Mouse (Mus musculus) WW6 (cell line): Measurements from ENCODE around the gene Rbm28.
A peak's percentile ranks its signal among the peaks of the same experiment; 100 is the strongest.
"Not testable (repeated sequence)": the region's sequence is repeated elsewhere in the genome, so short reads cannot be mapped to it uniquely, and the experiment has no call there.

Experiments used
- DNase-seq: peaks from one replicate; pipeline ENCODE4 v3.0.0-alpha.2; 2013; ENCODE audit warnings: low read depth, low spot score

Rbm28 gene

DNA sequence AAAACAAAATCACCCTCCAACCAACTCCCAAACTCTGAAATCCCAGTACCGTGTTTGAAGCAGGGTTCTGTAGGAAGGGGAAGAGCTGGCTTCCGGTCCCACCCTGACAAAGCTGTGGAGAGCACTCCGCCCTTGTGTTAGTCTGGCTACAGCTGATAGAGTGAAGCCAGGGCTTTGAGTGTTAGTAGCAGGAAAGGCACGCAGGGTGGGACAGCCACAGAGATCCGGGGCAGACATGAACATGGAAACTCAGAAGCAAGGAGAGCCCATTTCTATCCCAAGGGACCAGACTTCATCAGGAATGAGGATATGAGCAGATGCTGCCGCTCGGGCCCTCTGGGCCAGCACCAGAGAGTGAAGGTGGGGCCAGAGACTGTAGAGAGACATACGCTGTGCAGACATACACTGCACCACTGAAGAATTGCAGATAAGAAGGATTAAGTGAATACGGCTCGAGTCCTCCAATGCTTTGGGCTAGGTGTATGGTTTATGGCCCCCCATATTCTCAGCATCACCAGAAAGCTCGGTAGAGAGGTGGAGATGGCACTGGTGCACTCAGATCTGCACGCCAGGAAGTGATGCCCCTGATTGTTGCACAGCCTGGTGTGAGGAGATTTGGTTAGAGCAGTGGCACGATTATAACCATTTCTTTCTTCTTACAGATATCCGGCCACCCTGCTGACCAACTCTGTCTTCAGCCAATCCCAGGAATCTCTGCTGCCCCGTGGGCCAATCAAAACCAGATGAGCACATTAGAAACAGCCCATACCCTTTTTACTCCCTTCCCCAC lies 29.4 kb upstream of the Rbm28 start:
- DNase-seq, result no peak

DNA sequence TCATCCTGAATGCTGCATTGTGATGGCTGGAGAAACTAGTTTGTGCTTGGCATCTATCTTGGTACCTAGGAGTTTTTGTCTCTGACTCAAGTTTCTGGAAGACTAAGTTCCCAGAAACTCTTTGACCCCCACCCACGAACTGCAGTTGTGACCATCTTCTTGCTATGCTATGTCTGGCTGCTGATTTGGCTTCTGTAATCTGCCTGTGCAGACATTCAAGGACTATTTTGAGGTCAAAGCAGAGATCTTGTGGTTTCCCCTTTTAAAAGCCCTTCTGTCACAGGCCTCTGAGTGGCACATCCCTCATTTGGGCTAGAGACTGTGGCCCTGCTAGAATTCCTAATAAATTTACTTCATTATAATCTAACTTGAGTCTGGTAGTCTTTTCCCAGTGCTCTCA lies 23.1 kb upstream of the Rbm28 start:
- no peak for DNase-seq

DNA sequence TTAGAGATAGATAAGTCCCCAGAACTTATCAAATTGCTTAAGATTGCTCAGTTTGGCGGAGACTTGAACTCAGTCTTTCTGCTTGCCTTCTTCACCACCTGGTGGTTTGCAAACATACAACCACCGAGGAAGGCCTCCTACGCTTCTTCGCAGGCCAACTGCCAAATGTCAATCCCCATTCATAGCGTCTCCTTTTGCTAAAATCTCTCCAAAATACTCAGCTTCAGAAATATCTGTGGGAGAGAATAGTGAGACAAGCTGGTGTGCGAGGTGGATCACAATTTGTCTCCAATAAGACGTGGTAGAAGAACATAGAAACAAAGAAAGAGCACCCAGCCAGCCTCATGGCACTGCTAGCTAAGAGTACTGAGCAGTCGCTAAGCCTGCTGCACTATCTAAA lies 15.0 kb upstream of the Rbm28 start:
- DNase-seq, result no peak

DNA sequence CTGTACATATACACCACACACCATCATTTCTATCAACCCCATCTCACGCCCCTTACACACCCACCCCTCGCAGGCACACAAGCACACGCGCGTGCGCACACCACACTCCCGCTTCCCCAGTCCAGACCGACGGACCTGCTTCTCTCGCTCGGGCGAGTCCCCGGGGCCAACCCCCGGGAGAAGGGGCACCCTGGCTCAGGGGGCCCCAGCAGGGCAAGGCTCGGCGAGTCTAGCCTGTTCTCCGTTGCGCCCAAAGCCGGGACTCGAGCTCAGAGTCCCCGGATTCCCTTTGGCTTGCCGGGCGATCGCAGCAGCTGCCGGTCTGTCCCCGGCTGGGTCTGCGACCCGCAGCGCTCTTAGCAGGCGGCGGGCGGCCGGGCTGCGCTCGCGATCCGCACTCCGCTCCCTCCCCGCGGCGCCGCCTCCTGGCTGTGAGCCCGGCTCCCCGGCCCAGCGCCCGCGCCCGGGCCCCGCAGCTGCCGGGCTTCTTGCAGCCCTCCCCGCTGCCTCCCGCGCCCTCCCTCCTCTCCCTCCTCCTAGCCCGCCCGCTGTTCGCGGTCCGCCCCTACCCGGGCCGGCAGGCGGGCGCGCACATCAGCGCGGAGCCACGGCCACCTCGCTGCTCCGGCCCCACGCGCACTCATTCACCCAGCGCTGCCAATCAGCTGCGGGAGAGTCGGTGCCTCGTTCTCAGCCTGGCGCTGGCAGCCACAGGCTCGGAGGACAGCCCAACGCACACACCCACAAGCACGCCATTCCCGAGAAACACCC lies 14.3 kb upstream of the Rbm28 start, which contains the start of gene Prrt4:
Gene Prrt4 (minus strand): TSS at position 697 of the 771 bp plus-strand sequence.
- DNase-seq, result no peak

DNA sequence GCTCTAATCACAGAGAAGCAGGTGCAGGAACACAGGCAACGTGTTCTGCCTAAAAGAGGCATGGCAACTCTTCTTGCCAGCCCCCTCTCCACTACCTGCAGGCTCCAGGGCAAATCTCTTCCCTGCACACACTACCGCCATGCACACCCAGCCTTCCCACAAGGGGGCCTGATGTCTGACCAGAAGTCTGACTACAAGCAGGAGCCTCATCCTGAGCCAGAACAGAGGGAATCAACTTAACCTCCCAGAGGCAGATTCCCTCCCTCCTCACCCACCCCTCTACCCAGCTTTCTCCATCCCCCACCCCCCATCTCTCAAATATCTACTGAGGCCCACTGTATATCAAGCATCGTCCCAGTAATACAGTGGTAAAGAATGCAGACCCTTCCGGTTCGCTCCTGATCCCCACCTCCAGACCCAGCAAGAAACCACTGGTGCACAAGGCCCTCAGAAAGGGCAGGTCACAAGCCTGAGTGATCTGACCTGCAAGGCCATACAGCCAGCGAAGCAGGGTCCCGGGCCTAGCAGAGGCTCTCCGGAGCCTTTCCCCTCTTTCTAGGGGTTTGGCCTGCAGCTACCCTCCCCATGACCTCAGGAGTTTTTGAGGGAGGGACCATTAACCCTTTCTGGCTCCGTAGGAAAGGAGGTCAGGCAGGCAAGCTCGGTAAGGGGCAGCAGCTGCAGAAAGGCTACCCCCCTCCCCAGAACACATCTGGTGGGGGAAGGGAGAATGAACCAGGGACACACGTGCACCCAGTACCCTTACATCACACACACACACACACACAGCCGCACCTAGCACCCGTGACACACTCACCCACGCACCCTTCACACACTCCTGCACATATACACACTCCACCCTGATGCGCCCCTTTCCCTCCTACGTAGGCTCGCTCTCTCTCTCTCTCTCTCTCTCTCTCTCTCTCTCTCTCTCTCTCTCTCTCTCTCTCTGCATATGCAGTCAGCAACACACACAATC lies 13.4 kb upstream of the Rbm28 start:
- no peak for DNase-seq

DNA sequence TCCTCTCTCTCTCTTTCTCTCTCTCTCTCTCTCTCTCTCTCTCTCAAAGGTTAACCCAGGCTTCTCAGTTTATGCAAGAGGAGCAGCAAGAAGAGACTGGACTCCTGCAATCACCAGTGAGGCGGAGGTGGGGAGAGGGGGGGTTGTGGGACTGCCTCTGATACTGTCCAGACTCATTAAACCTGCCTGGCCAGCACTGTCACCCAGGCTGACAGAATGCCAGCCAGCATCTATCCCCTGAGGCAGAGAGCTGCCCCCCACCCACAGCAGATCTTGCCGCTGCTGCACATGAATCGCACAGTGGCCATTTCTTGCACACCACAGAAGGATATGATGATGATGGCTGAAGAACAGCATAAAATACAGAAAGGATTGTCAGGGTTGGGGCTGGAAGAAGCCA lies 10.3 kb upstream of the Rbm28 start:
- no peak for DNase-seq

DNA sequence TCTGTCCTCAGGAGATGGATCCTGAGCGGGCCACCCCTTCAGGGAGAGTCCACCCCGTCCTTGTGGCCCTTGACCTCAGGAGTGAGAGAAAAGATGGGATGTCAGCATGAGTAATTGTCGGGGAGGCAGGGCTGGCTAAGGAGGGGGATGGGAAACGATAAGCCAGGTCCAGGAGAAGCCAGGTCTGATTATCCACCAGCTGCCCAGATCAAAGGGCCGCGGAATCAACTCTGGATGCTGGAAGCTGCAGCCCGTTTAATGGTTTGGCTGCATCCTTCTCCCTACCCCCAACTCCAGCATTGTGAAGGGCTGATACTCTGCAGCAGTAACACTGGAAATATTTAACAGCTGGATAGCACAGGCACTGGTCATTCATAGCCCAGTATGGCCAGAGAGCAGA lies 9.6 kb upstream of the Rbm28 start:
- no peak for DNase-seq

DNA sequence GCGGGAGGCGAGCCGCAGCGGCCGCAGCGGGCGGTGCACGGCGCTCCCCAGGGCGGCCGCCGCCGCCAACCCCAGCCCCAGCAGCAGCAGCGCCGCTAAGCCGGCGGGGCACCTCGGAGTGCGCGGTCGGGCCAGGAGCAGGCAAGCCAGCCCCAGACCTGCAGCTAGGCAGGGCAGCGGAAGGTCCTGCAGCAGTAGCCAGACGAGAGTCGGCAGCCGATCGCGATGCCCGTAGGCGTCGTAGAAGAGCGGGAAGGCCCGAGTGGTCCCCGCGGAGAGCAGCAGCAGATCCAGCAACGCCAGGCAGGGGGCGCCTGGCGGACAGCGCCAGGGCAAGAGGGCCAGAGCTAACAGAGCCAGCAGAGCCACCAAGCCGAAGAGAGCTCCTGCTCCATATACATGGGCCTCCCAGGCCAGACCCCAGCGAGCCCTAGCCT lies 6.2 kb upstream of the Rbm28 start:
- DNase-seq, result no peak

DNA sequence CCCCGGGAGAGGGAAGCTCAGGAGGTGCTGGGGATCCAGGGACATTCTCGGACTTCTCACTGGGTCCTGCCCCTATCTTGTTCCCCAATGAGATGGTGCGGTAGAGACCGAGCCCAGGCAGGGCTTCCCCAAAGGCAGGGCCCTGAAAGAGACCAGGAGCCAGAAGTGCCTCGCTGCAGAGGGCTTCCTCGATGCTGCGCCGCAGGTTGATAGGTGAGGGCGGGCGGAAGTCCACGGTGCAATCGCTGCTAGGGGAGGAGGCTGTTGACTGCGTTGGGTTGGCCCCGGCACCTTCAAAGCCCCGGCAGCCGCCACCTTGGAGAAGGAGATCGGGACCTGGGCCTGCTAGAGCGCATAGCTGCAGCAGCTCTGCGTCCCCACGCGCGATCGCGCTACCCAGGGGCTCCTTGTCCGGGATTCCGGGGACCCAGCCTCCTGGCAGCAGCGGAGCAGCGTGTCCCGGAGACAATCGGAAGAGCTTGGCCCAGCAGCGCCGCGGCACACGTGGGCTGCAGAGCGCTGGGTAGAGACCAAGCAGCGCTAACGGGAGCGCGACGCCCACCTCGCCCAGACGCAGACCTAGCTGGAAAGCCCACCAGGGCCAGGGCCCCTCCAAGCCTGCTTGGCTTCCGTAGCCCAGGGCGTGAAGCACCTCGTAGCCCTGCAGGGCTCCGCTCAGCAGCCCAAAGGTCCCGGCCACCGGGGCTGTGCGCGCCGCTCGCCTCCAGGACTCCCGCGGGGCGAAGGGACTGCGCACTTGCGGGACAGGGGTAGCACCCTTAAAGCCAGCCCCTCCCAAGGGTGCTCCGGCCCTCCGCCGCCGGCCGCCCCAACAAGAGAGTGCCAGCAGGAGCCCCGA lies 5.5 kb upstream of the Rbm28 start:
- peak; percentile 58 for DNase-seq

DNA sequence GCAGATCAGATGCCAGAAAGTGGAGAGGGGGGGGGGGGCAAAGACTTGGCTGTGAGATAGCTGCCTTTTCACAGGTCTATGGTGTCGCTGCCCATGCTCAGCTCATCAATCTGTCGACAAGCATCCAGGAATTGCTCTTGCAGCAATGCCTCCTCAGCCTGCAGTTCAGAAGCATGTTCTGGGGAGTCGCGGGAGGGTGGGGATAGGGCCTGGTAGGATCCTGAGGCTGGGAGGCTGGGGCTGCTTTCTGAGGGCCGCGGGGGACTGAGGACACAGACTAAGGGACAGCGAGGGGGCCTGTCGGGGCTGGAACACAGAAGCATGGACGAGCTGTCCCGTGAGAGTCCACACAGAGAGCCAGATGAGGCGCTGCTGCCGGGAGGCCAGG lies 4.9 kb upstream of the Rbm28 start:
- no peak for DNase-seq

DNA sequence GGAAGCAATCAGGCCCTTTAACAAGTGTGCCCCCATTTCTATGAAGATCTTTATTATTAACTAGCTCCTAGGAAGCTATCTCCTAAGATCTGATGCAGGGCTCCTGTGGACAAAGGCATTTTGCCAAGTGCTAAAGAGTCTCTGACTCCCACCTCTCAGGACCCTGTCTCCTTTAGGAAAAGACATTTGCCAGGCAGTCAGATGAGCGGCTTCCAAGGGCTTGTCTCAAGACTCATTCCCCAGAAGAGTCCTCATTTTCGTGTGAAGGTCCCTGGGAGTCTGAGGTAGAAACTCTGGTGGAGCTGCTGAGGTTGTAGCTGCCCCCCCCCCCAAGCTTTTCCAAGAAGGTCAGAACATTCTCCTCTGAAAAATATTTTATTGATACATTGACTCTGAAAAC lies 4.1 kb upstream of the Rbm28 start:
- no peak for DNase-seq

DNA sequence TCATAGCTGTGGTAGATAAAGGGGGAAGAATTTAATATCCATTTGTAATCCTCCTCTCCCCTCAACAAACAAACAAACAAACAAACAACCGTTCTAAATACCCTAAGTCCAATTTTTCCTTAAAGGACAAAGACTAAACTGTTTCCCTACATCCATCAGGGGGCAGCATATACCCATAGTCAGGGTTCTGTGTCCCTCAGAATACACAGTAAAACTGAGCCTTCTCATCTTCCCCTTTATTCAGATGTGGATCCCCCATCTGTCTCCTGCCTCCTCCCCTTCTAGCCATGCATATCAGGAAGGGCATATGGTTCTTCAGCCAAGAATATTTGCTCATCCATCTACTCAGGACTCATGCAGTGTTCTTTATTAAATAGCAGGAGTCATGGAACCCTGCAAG lies 1.4 kb upstream of the Rbm28 start:
- DNase-seq, result no peak

DNA sequence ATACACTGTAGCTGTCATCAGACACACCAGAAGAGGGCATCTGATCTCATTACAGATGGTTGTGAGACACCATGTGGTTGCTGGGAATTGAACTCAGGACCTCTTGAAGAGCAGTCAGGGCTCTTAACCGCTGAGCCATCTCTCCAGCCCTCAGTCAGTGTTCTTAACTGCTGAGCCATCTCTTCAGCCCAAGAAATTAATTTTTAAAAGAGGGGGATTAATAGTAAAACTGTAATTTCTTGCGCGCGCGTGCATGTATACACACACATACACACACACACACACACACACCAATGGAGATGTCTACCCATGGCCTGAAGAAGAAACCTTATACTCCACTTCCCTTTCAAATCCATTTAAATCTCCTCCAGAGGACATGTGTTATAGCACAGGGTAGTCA lies 3.5 kb downstream of the Rbm28 start:
- DNase-seq, result not testable (repeated sequence)

DNA sequence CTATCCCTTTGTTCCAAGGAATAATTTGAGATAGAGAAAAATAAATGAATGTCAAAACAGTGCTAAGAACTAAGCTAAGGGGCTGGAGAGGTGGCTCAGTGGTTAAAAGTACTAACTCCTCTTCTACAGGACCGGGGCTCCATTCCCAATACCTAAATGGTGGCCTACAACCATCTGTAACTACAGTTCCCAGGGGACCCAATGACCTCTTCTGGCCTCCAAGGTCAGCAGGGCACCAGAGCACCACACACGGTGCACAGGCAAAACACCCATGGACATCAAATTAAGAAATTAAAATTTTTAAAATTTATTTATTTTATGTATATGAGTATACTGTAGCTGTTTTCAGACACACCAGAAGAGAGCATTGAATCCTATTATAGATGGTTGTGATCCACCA lies 4.0 kb downstream of the Rbm28 start:
- DNase-seq, result no peak

DNA sequence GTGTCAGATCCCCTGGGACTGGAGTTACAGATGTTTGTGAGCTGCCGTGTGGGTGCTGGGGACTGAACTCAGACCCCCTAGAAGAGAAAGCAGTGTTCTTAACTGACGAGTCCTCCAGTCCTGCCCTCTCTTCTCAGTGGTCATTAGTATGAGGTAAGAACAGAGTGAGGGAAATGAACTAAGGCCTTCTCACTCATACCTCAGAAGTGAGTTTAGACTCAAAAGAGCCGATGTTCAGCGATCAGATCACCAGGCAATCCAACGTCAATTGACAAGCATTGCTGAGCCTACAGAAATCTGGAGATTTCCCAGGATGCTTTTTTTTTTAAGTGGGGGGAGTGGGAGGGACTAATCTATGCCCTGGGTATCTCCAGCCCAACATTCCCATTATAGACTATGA lies 8.5 kb downstream of the Rbm28 start:
- no peak for DNase-seq

DNA sequence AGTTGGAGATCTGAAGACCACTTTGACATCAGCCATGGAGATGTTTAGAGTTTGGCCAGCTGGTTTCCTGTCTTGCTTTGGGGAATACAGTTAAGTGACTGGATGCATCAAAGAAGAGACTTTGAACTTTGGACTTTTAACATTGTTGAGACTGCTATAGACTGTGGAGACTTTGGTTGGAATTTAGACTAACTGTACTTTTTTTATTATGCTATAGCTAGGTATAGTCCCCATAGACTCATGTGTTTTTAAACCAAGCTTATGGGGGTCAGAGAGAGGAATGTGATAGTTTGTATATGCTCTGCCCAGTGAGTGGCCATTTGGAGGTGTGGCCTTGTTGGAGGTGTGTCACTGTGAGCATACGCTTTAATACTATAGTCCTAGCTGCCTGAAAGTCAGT lies 14.8 kb downstream of the Rbm28 start:
- DNase-seq, result no peak

DNA sequence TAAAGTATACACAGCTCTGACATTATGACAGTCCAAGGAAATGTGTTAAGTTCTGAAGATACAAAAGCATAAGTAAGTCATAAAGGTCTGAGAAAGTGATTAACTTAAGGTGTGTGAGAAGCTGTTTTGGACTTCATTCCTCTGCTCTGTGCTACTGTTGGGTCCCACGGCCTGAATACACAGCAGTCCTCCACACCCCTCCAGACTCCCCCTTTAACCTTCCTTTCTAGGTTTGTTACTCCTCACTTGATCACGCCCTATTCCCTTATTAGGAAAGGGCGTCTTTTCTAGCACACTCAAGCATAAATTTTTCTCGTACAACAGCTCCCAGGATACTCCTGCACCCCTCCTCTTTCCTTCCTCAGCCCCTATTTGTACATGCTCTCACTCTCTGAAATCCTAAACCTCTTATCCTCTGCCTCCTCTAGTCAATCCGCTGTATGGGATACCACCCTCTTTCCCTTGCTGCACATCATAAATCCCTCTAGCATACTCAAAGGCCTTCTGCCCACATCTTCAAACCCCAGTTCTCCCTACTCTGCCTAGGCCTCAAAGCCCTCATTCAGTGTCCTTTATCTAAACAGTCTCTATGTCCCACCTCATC lies 17.3 kb downstream of the Rbm28 start:
- DNase-seq, result no peak

DNA sequence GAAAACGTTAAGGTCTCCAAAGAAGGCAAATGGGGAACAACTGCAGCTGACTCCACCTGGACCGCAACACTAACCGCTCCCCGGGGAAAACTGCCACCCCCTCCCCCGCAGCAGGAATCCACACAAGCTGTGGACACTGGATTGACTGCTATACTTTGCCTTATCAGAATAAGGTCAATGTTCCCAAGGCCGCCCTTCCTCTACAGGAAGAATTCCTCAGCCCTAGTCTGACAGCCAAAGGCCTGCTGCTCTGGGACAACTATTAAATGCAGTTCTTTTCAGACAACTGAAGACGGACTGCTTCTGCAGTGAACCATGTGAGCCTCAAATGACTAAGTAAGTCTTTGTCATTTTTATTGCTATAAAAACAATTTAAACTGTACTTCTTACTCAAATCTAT lies 18.2 kb downstream of the Rbm28 start:
- no peak for DNase-seq

DNA sequence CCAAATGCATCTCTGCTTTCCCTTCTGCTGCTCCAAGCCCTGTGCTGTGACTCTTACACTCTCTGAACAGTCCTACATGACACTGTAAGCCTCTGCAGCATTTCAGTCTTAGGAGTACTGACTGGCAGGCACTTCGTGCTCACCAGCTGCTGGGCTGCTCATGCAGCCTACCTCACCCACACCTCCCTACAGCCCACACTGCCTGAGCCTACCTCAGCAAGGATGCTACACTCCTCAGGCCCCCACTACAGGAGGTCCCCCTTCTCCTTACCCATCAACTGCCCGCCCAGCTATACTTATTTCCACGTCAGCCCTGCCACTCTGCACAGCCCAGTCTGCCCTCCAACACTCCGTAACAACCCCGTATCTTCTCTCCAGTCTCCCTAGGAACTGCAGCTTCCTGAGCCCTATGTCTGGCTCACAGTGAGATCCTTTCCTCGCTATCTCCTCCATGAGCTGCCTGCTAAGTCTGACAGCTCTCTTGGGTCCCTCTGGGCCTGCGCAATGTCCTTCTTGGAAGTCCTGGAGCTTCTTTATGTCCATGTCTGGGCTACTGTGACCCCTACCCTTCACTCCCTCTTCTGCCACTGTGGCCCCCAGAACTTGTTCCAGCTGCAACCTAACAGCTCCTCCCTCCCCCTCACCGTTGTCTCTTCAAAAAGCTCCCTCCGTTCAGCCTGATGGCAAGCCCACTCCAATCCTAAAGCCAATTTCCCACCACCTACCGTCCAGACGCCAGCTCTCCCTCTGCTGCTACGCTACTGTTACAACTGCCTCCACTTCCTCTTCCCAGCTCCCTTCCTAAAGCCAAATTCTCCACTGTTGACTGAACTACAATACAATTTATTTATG lies 19.1 kb downstream of the Rbm28 start:
- no peak for DNase-seq

DNA sequence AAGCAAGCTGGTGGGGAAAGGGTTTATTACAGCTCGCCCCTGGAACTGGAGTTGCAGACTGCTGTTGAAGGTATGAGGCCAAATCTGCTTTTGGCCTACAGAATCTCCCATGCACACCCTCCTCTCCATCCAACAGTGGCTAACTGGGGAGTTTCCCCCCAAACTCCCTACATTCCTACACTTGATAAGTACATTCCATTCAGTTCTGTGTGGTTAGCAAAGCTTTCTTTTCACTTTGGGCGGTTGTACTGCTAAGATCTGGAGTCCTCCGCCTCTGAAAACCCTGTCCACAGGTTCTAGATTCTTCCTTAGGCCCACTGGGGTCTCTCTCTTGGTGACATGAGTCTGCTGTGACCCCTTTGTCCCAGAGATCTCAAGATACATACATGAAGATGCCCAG lies 19.8 kb downstream of the Rbm28 start:
- DNase-seq, result no peak
